Mouse (Mus musculus): ENCODE data around the gene Lim2. TPM values are rescaled to one million over a fixed set of nuclear protein-coding genes. Genes with fewer than 3 reads are reported as not detected.

Lim2 gene
- polyA plus RNA-seq, 1 experiment from 2014 or later, result 0.14 TPM

- Histone ChIP-seq H3K4me3 (no peak overlapping the region), H3K27ac (replicated peaks) (no peak overlapping the region), H3K27me3 (ENCODE audit: low read depth, poor library complexity, severe bottlenecking) (peaks cover 28% of the 10 kb centered on the region), H3K9me3 (replicated peaks) (no peaks in the 10 kb centered on the region), H3K4me1 (peaks cover 9% of the 10 kb centered on the region), H3K36me3 (peaks cover 3% of the 10 kb centered on the region; the same call in 1 of the 2 replicates)
- DNase-seq (ENCODE audit: low spot score), result no peak
- WGBS, result 77% methylated on average over 3 of the region's 3 CpGs
Measured at GRCm38 (mm10) chr7:43481191-43481590, 53.7 kb downstream of the Lim2 start.

- Histone ChIP-seq H3K27ac (replicated peaks) (no peak overlapping the region), H3K4me3 (no peak overlapping the region), H3K36me3 (peaks cover 3% of the 10 kb centered on the region; the same call in 1 of the 2 replicates), H3K27me3 (ENCODE audit: low read depth, poor library complexity, severe bottlenecking) (peaks cover 18% of the 10 kb centered on the region), H3K4me1 (no peaks in the 10 kb centered on the region), H3K9me3 (replicated peaks) (no peaks in the 10 kb centered on the region)
- WGBS, result 79% methylated on average over 8 of the region's 8 CpGs
- no peak for DNase-seq (ENCODE audit: low spot score)
Measured at GRCm38 (mm10) chr7:43482090-43482716, 54.7 kb downstream of the Lim2 start.

GRCm38 (mm10) chr7:43483236-43483635 is 55.8 kb downstream of the Lim2 start:
- H3K9me3 ChIP-seq (replicated peaks), result no peaks in the 10 kb centered on the region
- H3K36me3 ChIP-seq, result peaks cover 3% of the 10 kb centered on the region; the same call in 1 of the 2 replicates
- peaks cover 8% of the 10 kb centered on the region for H3K27me3 ChIP-seq (ENCODE audit: low read depth, poor library complexity, severe bottlenecking)
- no peak overlapping the region for H3K4me3 ChIP-seq
- WGBS, result 29% methylated on average over 10 of the region's 10 CpGs
- no peak for DNase-seq (ENCODE audit: low spot score)
- H3K4me1 ChIP-seq, result peaks cover 2% of the 10 kb centered on the region
- H3K27ac ChIP-seq (replicated peaks), result no peak overlapping the region

Small RNA genes within 50 kb of the gene (microRNA-seq; reads per million reads assigned to microRNA genes)
- gene Mir7051, result 1.5 reads per million

Other genes with a start within 250 kb of the Lim2 start
- gene Zfp715, start 114.4 kb upstream of the Lim2 start, polyA plus RNA-seq (2016; fragmentation: Nextera tagmentation; extraction: Ambion mirVana), result 10.5 and 11.2 TPM in 2 replicates
- 0.09 and 0.29 TPM in 2 replicates for gene Siglecf, start 76.3 kb upstream of the Lim2 start, polyA plus RNA-seq (2016; fragmentation: Nextera tagmentation; extraction: Ambion mirVana)
- gene Siglecg, start 19.5 kb upstream of the Lim2 start, polyA plus RNA-seq (2016; fragmentation: Nextera tagmentation; extraction: Ambion mirVana), result 0.07 and 0.09 TPM in 2 replicates
- not detected in 2 replicates for gene Nkg7, start 9.4 kb downstream of the Lim2 start, polyA plus RNA-seq (2016; fragmentation: Nextera tagmentation; extraction: Ambion mirVana)
- gene Cldnd2, start 13.1 kb downstream of the Lim2 start, polyA plus RNA-seq (2016; fragmentation: Nextera tagmentation; extraction: Ambion mirVana), result not detected in 2 replicates
- 246 and 264 TPM in 2 replicates for gene Etfb, start 16.4 kb downstream of the Lim2 start, polyA plus RNA-seq (2016; fragmentation: Nextera tagmentation; extraction: Ambion mirVana)
- not detected in 2 replicates for gene Gm45233, start 16.5 kb downstream of the Lim2 start, polyA plus RNA-seq (2016; fragmentation: Nextera tagmentation; extraction: Ambion mirVana)
- 2.2 and 3.6 TPM in 2 replicates for gene Vsig10l, start 35.5 kb downstream of the Lim2 start, polyA plus RNA-seq (2016; fragmentation: Nextera tagmentation; extraction: Ambion mirVana)
- gene Iglon5, start 62.4 kb downstream of the Lim2 start, polyA plus RNA-seq (2016; fragmentation: Nextera tagmentation; extraction: Ambion mirVana), result 0.70 and 2.0 TPM in 2 replicates
- gene 4931406B18Rik, start 78.3 kb downstream of the Lim2 start, polyA plus RNA-seq (2016; fragmentation: Nextera tagmentation; extraction: Ambion mirVana), result not detected in 2 replicates
- gene Cd33, start 116.8 kb downstream of the Lim2 start, polyA plus RNA-seq (2016; fragmentation: Nextera tagmentation; extraction: Ambion mirVana), result 0.83 and 1.0 TPM in 2 replicates
- gene Zfp658, start 134.6 kb downstream of the Lim2 start, polyA plus RNA-seq (2016; fragmentation: Nextera tagmentation; extraction: Ambion mirVana), result 4.7 and 5.9 TPM in 2 replicates
- gene Zfp719, start 151.9 kb downstream of the Lim2 start, polyA plus RNA-seq (2016; fragmentation: Nextera tagmentation; extraction: Ambion mirVana), result 14.6 and 16.6 TPM in 2 replicates
- gene Zfp819, start 179.5 kb downstream of the Lim2 start, polyA plus RNA-seq (2016; fragmentation: Nextera tagmentation; extraction: Ambion mirVana), result 0.87 and 1.6 TPM in 2 replicates
- not detected in 2 replicates for gene Ceacam18, start 207.0 kb downstream of the Lim2 start, polyA plus RNA-seq (2016; fragmentation: Nextera tagmentation; extraction: Ambion mirVana)
- 0.16 and 0.66 TPM in 2 replicates for gene Siglece, start 232.5 kb downstream of the Lim2 start, polyA plus RNA-seq (2016; fragmentation: Nextera tagmentation; extraction: Ambion mirVana)
- 17.4 and 17.5 TPM in 2 replicates for gene Ctu1, start 244.3 kb downstream of the Lim2 start, polyA plus RNA-seq (2016; fragmentation: Nextera tagmentation; extraction: Ambion mirVana)